Mouse (Mus musculus): Measurements from ENCODE around the gene Rnf150. TPM values are rescaled to one million over a fixed set of nuclear protein-coding genes. Genes with fewer than 3 reads are reported as not detected.

Rnf150 gene
- total and polyA plus RNA-seq, 2 experiments from 2014 or later, result 1.9 to 9.9 TPM

- DNase-seq (ENCODE audit: low spot score), result no peak
Measured at GRCm38 (mm10) chr8:82844413-82844812, 18.7 kb upstream of the Rnf150 start.

GRCm38 (mm10) chr8:82846098-82846497, 17.1 kb upstream of the Rnf150 start:
- no peak overlapping the region for H3K4me2 ChIP-seq (ENCODE audit: low read depth, low read length)
- no peaks in the 10 kb centered on the region for H3K36me3 ChIP-seq (ENCODE audit: insufficient read depth, low read length)
- ATAC-seq (no peak), DNase-seq (ENCODE audit: low spot score) (no peak)
- H3K4me3 ChIP-seq (ENCODE audit: low read length), result no peak overlapping the region
- WGBS, result 83% methylated on average over 2 of the region's 2 CpGs
- H3K27me3 ChIP-seq (ENCODE audit: insufficient read depth, low read length), result no peaks in the 10 kb centered on the region
- no peak for TF ChIP-seq CTCF (IDR thresholded peaks at IDR 0.05; ENCODE audit: low read depth)
- H3K9me3 ChIP-seq (ENCODE audit: low read length), result no peaks in the 10 kb centered on the region
- H3K4me1 ChIP-seq (ENCODE audit: insufficient read depth, low read length), result no peaks in the 10 kb centered on the region
- H3K9ac ChIP-seq (replicated peaks; ENCODE audit: low read length), result no peak overlapping the region
- H3K27ac ChIP-seq, result no peak overlapping the region

More at GRCm38 (mm10) chr8:82844413-82844812, 18.7 kb upstream of the Rnf150 start:
- peak; percentile 42 for TF ChIP-seq CTCF (IDR thresholded peaks at IDR 0.05; ENCODE audit: low read depth)
- Histone ChIP-seq H3K9ac (replicated peaks; ENCODE audit: low read length) (no peak overlapping the region), H3K36me3 (ENCODE audit: insufficient read depth, low read length) (no peaks in the 10 kb centered on the region), H3K9me3 (ENCODE audit: low read length) (no peaks in the 10 kb centered on the region), H3K27me3 (ENCODE audit: insufficient read depth, low read length) (no peaks in the 10 kb centered on the region), H3K27ac (no peak overlapping the region), H3K4me2 (ENCODE audit: low read depth, low read length) (no peak overlapping the region), H3K4me1 (ENCODE audit: insufficient read depth, low read length) (no peaks in the 10 kb centered on the region), H3K4me3 (ENCODE audit: low read length) (no peak overlapping the region)
- whole genome bisulfite sequencing, result 40% methylated on average over 1 of the region's 1 CpGs
- no peak for ATAC-seq

GRCm38 (mm10) chr8:82846730-82847129, 16.4 kb upstream of the Rnf150 start:
- Histone ChIP-seq H3K4me1 (ENCODE audit: insufficient read depth, low read length) (no peaks in the 10 kb centered on the region), H3K36me3 (ENCODE audit: insufficient read depth, low read length) (no peaks in the 10 kb centered on the region), H3K4me3 (ENCODE audit: low read length) (no peak overlapping the region), H3K27ac (no peak overlapping the region), H3K27me3 (ENCODE audit: insufficient read depth, low read length) (no peaks in the 10 kb centered on the region), H3K9ac (replicated peaks; ENCODE audit: low read length) (no peak overlapping the region), H3K4me2 (ENCODE audit: low read depth, low read length) (no peak overlapping the region), H3K9me3 (ENCODE audit: low read length) (no peaks in the 10 kb centered on the region)
- WGBS, result 69% methylated on average over 4 of the region's 4 CpGs
- no peak for TF ChIP-seq CTCF (IDR thresholded peaks at IDR 0.05; ENCODE audit: low read depth)
- ATAC-seq (no peak), DNase-seq (ENCODE audit: low spot score) (no peak)

- H3K36me3 ChIP-seq (ENCODE audit: insufficient read depth, low read length), result no peaks in the 10 kb centered on the region
- H3K27me3 ChIP-seq (ENCODE audit: insufficient read depth, low read length), result no peaks in the 10 kb centered on the region
- H3K4me3 ChIP-seq (ENCODE audit: low read length), result no peak overlapping the region
- WGBS, result 53% methylated on average over 9 of the region's 9 CpGs
- H3K27ac ChIP-seq, result no peak overlapping the region
- no peak overlapping the region for H3K9ac ChIP-seq (replicated peaks; ENCODE audit: low read length)
- no peaks in the 10 kb centered on the region for H3K4me1 ChIP-seq (ENCODE audit: insufficient read depth, low read length)
- H3K4me2 ChIP-seq (ENCODE audit: low read depth, low read length), result no peak overlapping the region
- peak; percentile 12 for DNase-seq (ENCODE audit: low spot score)
- H3K9me3 ChIP-seq (ENCODE audit: low read length), result no peaks in the 10 kb centered on the region
- ATAC-seq, result no peak
- TF ChIP-seq CTCF (IDR thresholded peaks at IDR 0.05; ENCODE audit: low read depth), result no peak
Measured at GRCm38 (mm10) chr8:82858541-82859342, 4.4 kb upstream of the Rnf150 start.

- no peak for DNase-seq (ENCODE audit: low spot score)
- ATAC-seq, result no peak
- no peak overlapping the region for H3K4me3 ChIP-seq (ENCODE audit: low read length)
- H3K27me3 ChIP-seq (ENCODE audit: insufficient read depth, low read length), result no peaks in the 10 kb centered on the region
- no peaks in the 10 kb centered on the region for H3K4me1 ChIP-seq (ENCODE audit: insufficient read depth, low read length)
- H3K36me3 ChIP-seq (ENCODE audit: insufficient read depth, low read length), result no peaks in the 10 kb centered on the region
- TF ChIP-seq CTCF (IDR thresholded peaks at IDR 0.05; ENCODE audit: low read depth), result no peak
- no peak overlapping the region for H3K4me2 ChIP-seq (ENCODE audit: low read depth, low read length)
- H3K9me3 ChIP-seq (ENCODE audit: low read length), result no peaks in the 10 kb centered on the region
- 79% methylated on average over 2 of the region's 2 CpGs for WGBS
- no peak overlapping the region for H3K9ac ChIP-seq (replicated peaks; ENCODE audit: low read length)
- H3K27ac ChIP-seq, result no peak overlapping the region
Measured at GRCm38 (mm10) chr8:82859343-82859620, 3.9 kb upstream of the Rnf150 start.

GRCm38 (mm10) chr8:82863745-82864520, 777 bp downstream of the Rnf150 start:
- no peak for TF ChIP-seq CTCF (IDR thresholded peaks at IDR 0.05; ENCODE audit: low read depth)
- WGBS, result under 1% methylated on average over 79 of the region's 80 CpGs
- Histone ChIP-seq H3K9me3 (ENCODE audit: low read length) (no peaks in the 10 kb centered on the region), H3K4me2 (ENCODE audit: low read depth, low read length) (peak overlapping the region; percentile 62), H3K27me3 (ENCODE audit: insufficient read depth, low read length) (no peaks in the 10 kb centered on the region), H3K9ac (replicated peaks; ENCODE audit: low read length) (peak overlapping the region; percentile 86), H3K36me3 (ENCODE audit: insufficient read depth, low read length) (no peaks in the 10 kb centered on the region), H3K27ac (peak overlapping the region; percentile 93), H3K4me3 (ENCODE audit: low read length) (peak overlapping the region; percentile 66), H3K4me1 (ENCODE audit: insufficient read depth, low read length) (peaks cover 6% of the 10 kb centered on the region)
- DNase-seq (ENCODE audit: low spot score) (peak; percentile 74), ATAC-seq (peak; percentile 77)

- no peak for TF ChIP-seq CTCF (IDR thresholded peaks at IDR 0.05; ENCODE audit: low read depth)
- Histone ChIP-seq H3K9me3 (ENCODE audit: low read length) (no peaks in the 10 kb centered on the region), H3K9ac (replicated peaks; ENCODE audit: low read length) (peak overlapping the region; percentile 86), H3K36me3 (ENCODE audit: insufficient read depth, low read length) (no peaks in the 10 kb centered on the region), H3K27ac (peak overlapping the region; percentile 93; the same call in 1 of the 2 replicates), H3K4me3 (ENCODE audit: low read length) (peak overlapping the region; percentile 66), H3K4me2 (ENCODE audit: low read depth, low read length) (peak overlapping the region; percentile 62), H3K4me1 (ENCODE audit: insufficient read depth, low read length) (peaks cover 6% of the 10 kb centered on the region), H3K27me3 (ENCODE audit: insufficient read depth, low read length) (no peaks in the 10 kb centered on the region)
- WGBS, result 1% methylated on average over 10 of the region's 10 CpGs
- ATAC-seq (peak; percentile 8), DNase-seq (ENCODE audit: low spot score) (no peak)
Measured at GRCm38 (mm10) chr8:82864521-82864818, 1.3 kb downstream of the Rnf150 start.

Measured in hindbrain, postnatal 0 days (tissue).